Mouse (Mus musculus): ENCODE measurements around the gene Sema3e. TPM values are rescaled to one million over a fixed set of nuclear protein-coding genes. Genes with fewer than 3 reads are reported as not detected.
A peak's percentile ranks its signal among the peaks of the same experiment; 100 is the strongest.

Gene Sema3e
- polyA plus RNA-seq, 1 experiment from 2014 or later, result 2.2 TPM

DNA sequence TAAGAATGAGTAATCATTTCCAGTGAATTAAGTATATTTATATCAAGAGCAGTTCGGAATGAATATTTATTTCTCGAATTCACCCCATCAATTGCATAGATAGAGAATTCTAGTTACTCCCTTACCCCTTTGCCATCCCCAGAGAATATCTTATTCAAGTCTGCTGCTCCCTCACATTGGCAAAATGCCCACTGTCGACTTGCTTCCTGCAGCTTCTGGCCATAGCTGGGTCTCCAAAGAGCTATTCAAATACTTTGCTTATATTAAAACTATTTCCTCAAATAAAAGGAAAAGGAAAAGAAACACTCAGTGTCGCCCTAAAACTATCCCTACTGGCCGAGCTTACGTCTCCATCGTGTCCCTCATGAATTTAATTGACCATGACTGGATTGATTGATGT lies 191.1 kb downstream of the Sema3e start:
- 51% methylated on average over 7 of the region's 7 CpGs for WGBS
- H3K4me2 ChIP-seq (replicated peaks; ENCODE audit: low read depth, low read length), result no peak overlapping the region
- no peaks in the 10 kb centered on the region for H3K9me3 ChIP-seq (ENCODE audit: control insufficient read depth, low read length)
- no peaks in the 10 kb centered on the region for H3K36me3 ChIP-seq (ENCODE audit: control insufficient read depth, insufficient read depth, low read length)
- H3K27ac ChIP-seq (ENCODE audit: low read depth, low read length), result no peak overlapping the region
- H3K4me3 ChIP-seq (ENCODE audit: low read length), result no peak overlapping the region
- no peak overlapping the region for H3K9ac ChIP-seq (ENCODE audit: low read depth, low read length)
- H3K27me3 ChIP-seq (ENCODE audit: control insufficient read depth, insufficient read depth, low read length), result no peaks in the 10 kb centered on the region
- no peaks in the 10 kb centered on the region for H3K4me1 ChIP-seq (ENCODE audit: control insufficient read depth, insufficient read depth, low read length)
- ATAC-seq (ENCODE audit: low FRiP score, low TSS enrichment), result no peak

DNA sequence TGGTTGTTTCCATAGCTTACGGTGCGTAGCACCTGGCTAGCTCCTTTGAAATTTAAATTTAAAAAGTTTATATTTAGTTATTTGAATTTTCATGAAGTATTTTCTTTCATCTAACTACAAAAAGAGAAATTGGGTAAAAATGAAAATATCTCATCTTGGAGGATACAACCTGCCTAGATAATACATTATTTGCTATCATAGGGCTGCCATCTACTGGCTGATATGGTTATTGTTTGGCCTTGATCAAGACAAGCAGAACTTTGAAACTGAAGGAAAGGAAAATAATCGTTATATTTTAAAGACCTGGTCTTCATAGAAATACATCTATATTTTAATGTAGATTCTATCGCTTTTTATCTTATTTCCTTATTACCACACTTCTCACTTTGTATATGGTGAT lies 193.6 kb downstream of the Sema3e start:
- Histone ChIP-seq H3K4me2 (replicated peaks; ENCODE audit: low read depth, low read length) (no peak overlapping the region), H3K4me3 (ENCODE audit: low read length) (no peak overlapping the region), H3K9me3 (ENCODE audit: control insufficient read depth, low read length) (no peaks in the 10 kb centered on the region), H3K27me3 (ENCODE audit: control insufficient read depth, insufficient read depth, low read length) (no peaks in the 10 kb centered on the region), H3K9ac (ENCODE audit: low read depth, low read length) (no peak overlapping the region), H3K27ac (ENCODE audit: low read depth, low read length) (no peak overlapping the region), H3K4me1 (ENCODE audit: control insufficient read depth, insufficient read depth, low read length) (no peaks in the 10 kb centered on the region), H3K36me3 (ENCODE audit: control insufficient read depth, insufficient read depth, low read length) (no peaks in the 10 kb centered on the region)
- WGBS, result 72% methylated on average over 4 of the region's 4 CpGs
- no peak for ATAC-seq (ENCODE audit: low FRiP score, low TSS enrichment)

DNA sequence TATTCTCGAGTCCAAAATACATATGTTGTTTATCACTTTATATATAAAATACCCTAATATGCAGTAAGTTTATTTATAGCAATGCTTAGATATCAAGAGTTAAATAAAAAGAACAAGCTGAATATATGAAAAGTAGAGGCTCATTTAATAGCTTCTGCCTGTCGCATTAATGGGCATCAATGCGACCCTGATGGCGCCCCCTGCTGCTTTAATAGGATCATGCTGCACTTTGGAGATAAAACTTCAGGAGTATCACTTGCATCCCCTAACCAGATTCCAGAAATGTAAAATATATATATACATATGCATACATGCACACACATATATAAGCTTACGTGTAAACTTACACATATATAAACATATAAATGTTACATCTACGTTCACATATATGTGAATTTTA lies 199.4 kb downstream of the Sema3e start:
- Histone ChIP-seq H3K9ac (ENCODE audit: low read depth, low read length) (no peak overlapping the region), H3K4me2 (replicated peaks; ENCODE audit: low read depth, low read length) (no peak overlapping the region), H3K27me3 (ENCODE audit: control insufficient read depth, insufficient read depth, low read length) (no peaks in the 10 kb centered on the region), H3K36me3 (ENCODE audit: control insufficient read depth, insufficient read depth, low read length) (no peaks in the 10 kb centered on the region), H3K9me3 (ENCODE audit: control insufficient read depth, low read length) (no peaks in the 10 kb centered on the region), H3K4me1 (ENCODE audit: control insufficient read depth, insufficient read depth, low read length) (no peaks in the 10 kb centered on the region), H3K4me3 (ENCODE audit: low read length) (no peak overlapping the region), H3K27ac (ENCODE audit: low read depth, low read length) (no peak overlapping the region)
- ATAC-seq (ENCODE audit: low FRiP score, low TSS enrichment), result no peak
- 93% methylated on average over 6 of the region's 6 CpGs for WGBS

DNA sequence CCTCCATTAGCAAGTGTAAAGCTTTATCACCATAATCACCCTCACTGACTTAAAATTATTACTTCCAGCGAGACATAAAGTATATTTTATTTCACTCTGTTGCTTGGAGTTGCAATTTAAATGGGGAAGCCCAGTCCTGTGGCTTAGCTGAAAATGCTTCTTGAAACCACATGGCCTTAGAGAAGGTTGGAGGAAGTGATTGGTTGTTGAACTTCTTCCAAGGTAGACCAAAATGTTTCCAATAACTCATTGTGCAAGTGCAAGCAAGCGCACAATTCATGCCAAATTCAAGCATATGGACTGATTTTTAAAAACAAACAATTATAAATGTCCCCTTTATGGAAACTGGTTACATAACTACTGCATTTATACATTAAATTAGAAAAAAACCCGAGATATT lies 206.0 kb downstream of the Sema3e start:
- H3K36me3 ChIP-seq (ENCODE audit: control insufficient read depth, insufficient read depth, low read length), result no peaks in the 10 kb centered on the region
- no peaks in the 10 kb centered on the region for H3K4me1 ChIP-seq (ENCODE audit: control insufficient read depth, insufficient read depth, low read length)
- H3K4me3 ChIP-seq (ENCODE audit: low read length), result no peak overlapping the region
- H3K27ac ChIP-seq (ENCODE audit: low read depth, low read length), result no peak overlapping the region
- no peak for ATAC-seq (ENCODE audit: low FRiP score, low TSS enrichment)
- H3K9ac ChIP-seq (ENCODE audit: low read depth, low read length), result no peak overlapping the region
- H3K27me3 ChIP-seq (ENCODE audit: control insufficient read depth, insufficient read depth, low read length), result no peaks in the 10 kb centered on the region
- H3K9me3 ChIP-seq (ENCODE audit: control insufficient read depth, low read length), result no peaks in the 10 kb centered on the region
- H3K4me2 ChIP-seq (replicated peaks; ENCODE audit: low read depth, low read length), result no peak overlapping the region
- WGBS, result 87% methylated on average over 3 of the region's 3 CpGs

DNA sequence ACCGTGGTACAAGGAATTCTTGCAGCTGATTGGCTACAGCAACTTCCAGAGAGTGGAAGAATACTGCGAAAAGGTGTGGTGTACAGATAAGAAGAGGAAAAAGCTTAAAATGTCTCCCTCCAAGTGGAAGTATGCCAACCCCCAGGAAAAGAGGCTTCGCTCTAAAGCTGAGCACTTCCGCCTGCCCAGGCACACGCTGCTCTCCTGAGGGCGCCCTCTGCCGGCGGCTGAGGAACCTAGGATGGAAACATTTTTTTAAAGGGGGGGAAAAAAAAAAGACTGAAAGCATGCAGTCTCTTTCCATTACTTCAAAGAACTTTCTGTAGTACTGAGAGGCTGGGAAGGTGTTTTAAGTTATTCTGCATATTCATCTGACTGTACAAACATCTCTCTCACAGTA lies 227.5 kb downstream of the Sema3e start:
- 48% methylated on average over 8 of the region's 8 CpGs for WGBS
- no peak overlapping the region for H3K4me2 ChIP-seq (replicated peaks; ENCODE audit: low read depth, low read length)
- H3K9me3 ChIP-seq (ENCODE audit: control insufficient read depth, low read length), result no peaks in the 10 kb centered on the region
- H3K4me3 ChIP-seq (ENCODE audit: low read length), result no peak overlapping the region
- H3K36me3 ChIP-seq (ENCODE audit: control insufficient read depth, insufficient read depth, low read length), result no peaks in the 10 kb centered on the region
- H3K27me3 ChIP-seq (ENCODE audit: control insufficient read depth, insufficient read depth, low read length), result no peaks in the 10 kb centered on the region
- no peak overlapping the region for H3K27ac ChIP-seq (ENCODE audit: low read depth, low read length)
- H3K9ac ChIP-seq (ENCODE audit: low read depth, low read length), result no peak overlapping the region
- H3K4me1 ChIP-seq (ENCODE audit: control insufficient read depth, insufficient read depth, low read length), result no peaks in the 10 kb centered on the region
- ATAC-seq (ENCODE audit: low FRiP score, low TSS enrichment), result peak; percentile 43; the same call in 1 of the 2 replicates

DNA sequence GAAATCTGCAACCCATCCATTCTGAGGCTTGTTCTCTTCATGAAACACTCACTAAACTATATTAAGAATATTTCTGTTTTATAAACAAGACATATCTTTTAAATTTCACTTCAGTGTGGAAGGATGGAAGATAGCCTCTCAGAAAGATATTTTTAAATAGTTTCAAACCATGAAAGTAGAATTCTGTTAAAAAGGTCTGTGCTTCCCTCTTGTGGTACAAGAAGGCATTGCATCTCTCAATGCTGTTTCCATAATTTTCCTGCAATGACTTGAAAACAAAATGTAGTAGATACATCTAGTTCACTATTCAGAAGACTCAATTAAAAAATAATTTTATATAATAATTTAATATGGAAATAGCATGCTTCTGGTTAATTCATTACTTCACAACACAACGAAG lies 228.3 kb downstream of the Sema3e start:
- H3K4me3 ChIP-seq (ENCODE audit: low read length), result no peak overlapping the region
- no peaks in the 10 kb centered on the region for H3K9me3 ChIP-seq (ENCODE audit: control insufficient read depth, low read length)
- H3K27me3 ChIP-seq (ENCODE audit: control insufficient read depth, insufficient read depth, low read length), result no peaks in the 10 kb centered on the region
- H3K9ac ChIP-seq (ENCODE audit: low read depth, low read length), result no peak overlapping the region
- H3K27ac ChIP-seq (ENCODE audit: low read depth, low read length), result no peak overlapping the region
- H3K4me2 ChIP-seq (replicated peaks; ENCODE audit: low read depth, low read length), result no peak overlapping the region
- 71% methylated on average over 1 of the region's 1 CpGs for whole genome bisulfite sequencing
- ATAC-seq (ENCODE audit: low FRiP score, low TSS enrichment), result no peak
- no peaks in the 10 kb centered on the region for H3K4me1 ChIP-seq (ENCODE audit: control insufficient read depth, insufficient read depth, low read length)
- H3K36me3 ChIP-seq (ENCODE audit: control insufficient read depth, insufficient read depth, low read length), result no peaks in the 10 kb centered on the region

DNA sequence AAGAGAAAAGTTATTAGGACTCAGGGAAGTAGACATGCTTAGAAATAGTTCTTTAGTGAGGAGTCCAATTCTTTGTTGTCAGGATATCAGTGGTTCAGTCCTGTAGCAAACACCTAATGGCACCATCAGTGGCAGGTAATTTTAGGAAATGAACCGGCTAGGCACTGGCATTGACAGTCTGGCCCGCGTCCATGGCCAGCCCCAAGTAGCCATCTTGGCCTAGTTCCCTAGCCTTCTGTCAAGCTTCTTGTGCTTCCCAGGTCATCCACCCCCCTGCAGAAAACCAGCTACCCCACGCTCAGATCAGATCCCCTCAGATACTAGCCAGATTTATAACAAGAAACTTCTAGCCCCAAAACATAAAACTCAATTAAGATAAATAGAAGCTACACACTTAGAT lies 235.1 kb downstream of the Sema3e start:
- no peaks in the 10 kb centered on the region for H3K27me3 ChIP-seq (ENCODE audit: control insufficient read depth, insufficient read depth, low read length)
- H3K9me3 ChIP-seq (ENCODE audit: control insufficient read depth, low read length), result no peaks in the 10 kb centered on the region
- H3K36me3 ChIP-seq (ENCODE audit: control insufficient read depth, insufficient read depth, low read length), result no peaks in the 10 kb centered on the region
- H3K27ac ChIP-seq (ENCODE audit: low read depth, low read length), result no peak overlapping the region
- no peak overlapping the region for H3K4me2 ChIP-seq (replicated peaks; ENCODE audit: low read depth, low read length)
- H3K4me1 ChIP-seq (ENCODE audit: control insufficient read depth, insufficient read depth, low read length), result no peaks in the 10 kb centered on the region
- no peak for ATAC-seq (ENCODE audit: low FRiP score, low TSS enrichment)
- WGBS, result 92% methylated on average over 4 of the region's 4 CpGs
- no peak overlapping the region for H3K4me3 ChIP-seq (ENCODE audit: low read length)
- no peak overlapping the region for H3K9ac ChIP-seq (ENCODE audit: low read depth, low read length)

DNA sequence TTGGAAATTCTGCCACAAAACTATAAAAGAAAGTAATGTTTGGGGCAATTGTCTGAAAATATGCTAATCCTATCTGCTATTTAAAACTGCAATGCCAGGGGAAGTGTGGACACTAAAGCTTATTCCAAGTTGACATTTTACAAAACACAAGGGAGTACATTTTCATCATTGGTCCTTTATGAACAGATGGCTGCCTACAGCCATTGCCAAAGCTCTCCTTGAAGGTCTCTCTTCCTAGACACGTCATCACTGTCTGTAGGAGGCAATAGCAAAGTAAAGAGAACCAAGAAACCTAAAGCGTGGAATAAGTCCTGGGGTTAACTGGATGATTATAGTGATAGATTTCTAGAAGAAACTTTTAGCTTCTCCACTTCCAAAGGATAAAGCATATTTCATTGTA lies 242.3 kb downstream of the Sema3e start:
- Histone ChIP-seq H3K27me3 (ENCODE audit: control insufficient read depth, insufficient read depth, low read length) (no peaks in the 10 kb centered on the region), H3K36me3 (ENCODE audit: control insufficient read depth, insufficient read depth, low read length) (no peaks in the 10 kb centered on the region), H3K27ac (ENCODE audit: low read depth, low read length) (no peak overlapping the region), H3K4me2 (replicated peaks; ENCODE audit: low read depth, low read length) (no peak overlapping the region), H3K9ac (ENCODE audit: low read depth, low read length) (no peak overlapping the region), H3K4me1 (ENCODE audit: control insufficient read depth, insufficient read depth, low read length) (no peaks in the 10 kb centered on the region), H3K4me3 (ENCODE audit: low read length) (no peak overlapping the region), H3K9me3 (ENCODE audit: control insufficient read depth, low read length) (no peaks in the 10 kb centered on the region)
- ATAC-seq (ENCODE audit: low FRiP score, low TSS enrichment), result no peak
- WGBS, result 84% methylated on average over 2 of the region's 2 CpGs
